Mouse (Mus musculus) bone marrow, adult 2 months (tissue): ENCODE measurements around the gene Fbxo11. TPM values are rescaled to one million over a fixed set of nuclear protein-coding genes. Genes with fewer than 3 reads are reported as not detected.

Experiments
- H3K27ac ChIP-seq: fragments of 200-500 bp; 2 replicates; pipeline ENCODE4 v1.5.1; 2012; ENCODE audit warnings: low read depth, mild to moderate bottlenecking, control low read depth, inconsistent platforms, low read length; ENCODE audit not compliant: control insufficient read depth, poor library complexity, insufficient read depth
- H3K4me1 ChIP-seq: fragments of 200-500 bp; 2 replicates; pipeline ENCODE4 v1.6.1; 2011; ENCODE audit warnings: low read length; ENCODE audit not compliant: control insufficient read depth, insufficient read depth
- H3K4me3 ChIP-seq: fragments of 200-500 bp; replicated peaks from 2 replicates; pipeline ENCODE3; 2011; ENCODE audit warnings: mild to moderate bottlenecking, low read depth, low read length, control low read depth; ENCODE audit not compliant: control insufficient read depth
- CTCF ChIP-seq: fragments of 200-500 bp; IDR thresholded peaks from 2 replicates; pipeline ENCODE4 v1.5.1; 2011; ENCODE audit warnings: low read length, control low read depth; ENCODE audit not compliant: control insufficient read depth, insufficient read depth
- POLR2A ChIP-seq: fragments of 200-500 bp; IDR thresholded peaks from 2 replicates; pipeline ENCODE4 v1.6.1; 2011; ENCODE audit warnings: low read depth, mild to moderate bottlenecking, control low read depth, low read length, borderline replicate concordance; ENCODE audit not compliant: control insufficient read depth
- WGBS: fragments of 180-500 bp; shearing (Covaris S2); methylation state at CpG from one replicate; pipeline ENCODE4 v1.1.7; 2018; 5-methylcytosine and 5-hydroxymethylcytosine counted together
- polyA plus RNA-seq: library from polyadenylated mRNA; stranded (reverse); fragments of >200 nt; gene quantifications from 2 replicates; pipeline ENCODE4 v1.2.4, GENCODE M21; 2011; ENCODE audit warnings: low replicate concordance; ENCODE audit not compliant: missing spikeins, insufficient read depth, insufficient read length

The Fbxo11 gene
- polyA plus RNA-seq, 1 experiment: 16.4 TPM

GRCm38 (mm10) chr17:88063980-88064346, 1.1 kb downstream of the Fbxo11 start:
- TF ChIP-seq CTCF (no peak), POLR2A (0 out of 2 replicates have a peak, but pooled peaks have one; percentile 12)
- H3K4me1 ChIP-seq: no peaks in the 10 kb centered on the region; the same call in 1 of the 2 replicates
- WGBS: under 1% methylated on average over 23 of the region's 23 CpGs
- H3K4me3 ChIP-seq: peak overlapping the region; percentile 83
- peak overlapping the region; percentile 81 for H3K27ac ChIP-seq

- H3K4me1 ChIP-seq: peaks cover 2% of the 10 kb centered on the region; the same call in 1 of the 2 replicates
- WGBS: 22% methylated on average over 8 of the region's 8 CpGs
- H3K27ac ChIP-seq: no peak overlapping the region
- no peak overlapping the region for H3K4me3 ChIP-seq
- TF ChIP-seq CTCF: no peak
- TF ChIP-seq POLR2A: no peak
Observed at GRCm38 (mm10) chr17:88062860-88063580, 2.1 kb downstream of the Fbxo11 start.

GRCm38 (mm10) chr17:88061942-88062341, 3.1 kb downstream of the Fbxo11 start:
- TF ChIP-seq CTCF (no peak), POLR2A (no peak)
- no peak overlapping the region for H3K27ac ChIP-seq
- H3K4me3 ChIP-seq: no peak overlapping the region
- WGBS: 65% methylated on average over 3 of the region's 3 CpGs
- H3K4me1 ChIP-seq: peaks cover 2% of the 10 kb centered on the region; the same call in 1 of the 2 replicates

GRCm38 (mm10) chr17:88058280-88058679, 6.8 kb downstream of the Fbxo11 start:
- no peak overlapping the region for H3K4me3 ChIP-seq
- TF ChIP-seq CTCF (no peak), POLR2A (no peak)
- no peak overlapping the region for H3K27ac ChIP-seq
- WGBS: 40% methylated on average over 2 of the region's 2 CpGs
- H3K4me1 ChIP-seq: peaks cover 2% of the 10 kb centered on the region; the same call in 1 of the 2 replicates

GRCm38 (mm10) chr17:88057846-88058245, 7.2 kb downstream of the Fbxo11 start:
- WGBS: 55% methylated on average over 1 of the region's 1 CpGs
- no peak overlapping the region for H3K4me3 ChIP-seq
- peaks cover 3% of the 10 kb centered on the region; the same call in 1 of the 2 replicates for H3K4me1 ChIP-seq
- no peak overlapping the region for H3K27ac ChIP-seq
- TF ChIP-seq POLR2A: no peak
- no peak for TF ChIP-seq CTCF

- Histone ChIP-seq H3K27ac (no peak overlapping the region), H3K4me1 (peaks cover 2% of the 10 kb centered on the region; the same call in 1 of the 2 replicates), H3K4me3 (no peak overlapping the region)
- WGBS: 80% methylated on average over 4 of the region's 4 CpGs
- TF ChIP-seq POLR2A: no peak
- TF ChIP-seq CTCF: no peak
Observed at GRCm38 (mm10) chr17:88051679-88052078, 13.4 kb downstream of the Fbxo11 start.

- H3K4me3 ChIP-seq: no peak overlapping the region
- H3K27ac ChIP-seq: no peak overlapping the region
- 53% methylated on average over 1 of the region's 1 CpGs for WGBS
- no peak for TF ChIP-seq POLR2A
- TF ChIP-seq CTCF: no peak
- H3K4me1 ChIP-seq: peaks cover 2% of the 10 kb centered on the region; the same call in 1 of the 2 replicates
Observed at GRCm38 (mm10) chr17:88050892-88051291, 14.2 kb downstream of the Fbxo11 start.

GRCm38 (mm10) chr17:88050318-88050717, 14.8 kb downstream of the Fbxo11 start:
- 76% methylated on average over 2 of the region's 2 CpGs for WGBS

More at GRCm38 (mm10) chr17:88050318-88050717, 14.8 kb downstream of the Fbxo11 start:
- TF ChIP-seq CTCF (no peak), POLR2A (no peak)
- Histone ChIP-seq H3K4me3 (no peak overlapping the region), H3K27ac (no peak overlapping the region), H3K4me1 (peaks cover 2% of the 10 kb centered on the region; the same call in 1 of the 2 replicates)
